Mouse (Mus musculus): ENCODE measurements at regions not wholly inside any gene's neighbourhood (a gene's known extent, or its start where the extent isn't known, plus 50 kb on each side); places are given as distances from the start of the nearest gene placed in this dataset.

GRCm38 (mm10) chr15:27304256-27304655 is 162.2 kb upstream of the Ank start:
- Histone ChIP-seq H3K9me3 (no peaks in the 10 kb centered on the region), H3K27ac (no peak overlapping the region), H3K4me1 (no peaks in the 10 kb centered on the region), H3K9ac (no peak overlapping the region), H3K4me3 (no peak overlapping the region), H3K27me3 (no peaks in the 10 kb centered on the region), H3K36me3 (no peaks in the 10 kb centered on the region), H3K4me2 (no peak overlapping the region)
- no peak for ATAC-seq (ENCODE audit: insufficient number of reproducible peaks, low FRiP score, low TSS enrichment, low read depth)
- WGBS, result 64% methylated on average over 7 of the region's 7 CpGs

- H3K4me1 ChIP-seq, result no peaks in the 10 kb centered on the region
- H3K4me2 ChIP-seq, result no peak overlapping the region
- no peak for ATAC-seq (ENCODE audit: insufficient number of reproducible peaks, low FRiP score, low TSS enrichment, low read depth)
- H3K4me3 ChIP-seq, result no peak overlapping the region
- H3K27me3 ChIP-seq, result no peaks in the 10 kb centered on the region
- no peak overlapping the region for H3K9ac ChIP-seq
- no peak overlapping the region for H3K27ac ChIP-seq
- H3K9me3 ChIP-seq, result no peaks in the 10 kb centered on the region
- no peaks in the 10 kb centered on the region for H3K36me3 ChIP-seq
- 92% methylated on average over 4 of the region's 4 CpGs for WGBS
Measured at GRCm38 (mm10) chr15:27305035-27305434, 161.4 kb upstream of the Ank start.

GRCm38 (mm10) chr15:27308639-27309038 is 157.8 kb upstream of the Ank start:
- ATAC-seq (ENCODE audit: insufficient number of reproducible peaks, low FRiP score, low TSS enrichment, low read depth), result no peak
- WGBS, result 37% methylated on average over 4 of the region's 4 CpGs

DNA sequence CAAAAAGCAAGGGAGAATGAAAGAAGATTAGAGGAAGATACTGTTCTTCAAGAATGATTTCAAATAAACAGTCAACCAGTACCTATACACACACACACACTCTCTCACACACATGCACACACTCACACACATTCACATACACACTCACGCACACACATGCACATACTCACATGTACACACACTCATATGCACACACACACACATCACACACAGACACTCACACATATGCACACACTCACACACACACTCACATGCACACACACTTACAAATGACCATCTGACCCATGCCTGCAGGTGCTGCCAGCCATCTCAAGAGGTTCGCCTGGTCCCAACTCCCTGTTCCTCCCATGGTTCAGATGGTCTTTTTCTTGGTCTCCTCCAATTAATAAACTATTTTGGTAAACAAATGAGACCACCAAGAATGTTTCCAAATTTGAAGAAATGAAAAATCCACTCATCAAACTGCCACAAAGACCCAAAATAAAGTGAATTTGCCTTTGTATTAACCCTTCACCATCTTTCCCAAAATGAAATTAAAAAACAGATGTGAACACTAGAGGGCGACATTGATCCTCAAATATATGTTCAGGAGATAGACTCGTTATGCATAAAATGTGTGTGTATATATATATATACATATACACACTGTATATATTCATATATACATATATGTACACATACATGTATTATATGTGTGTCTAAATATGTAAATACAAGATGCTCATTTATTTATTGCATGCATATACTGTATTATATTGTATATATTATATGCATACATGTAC is 150.3 kb upstream of the Ank start:
- Histone ChIP-seq H3K9ac (no peak overlapping the region), H3K4me3 (no peak overlapping the region), H3K9me3 (no peaks in the 10 kb centered on the region), H3K36me3 (no peaks in the 10 kb centered on the region), H3K4me1 (no peaks in the 10 kb centered on the region), H3K4me2 (no peak overlapping the region), H3K27me3 (peaks cover 4% of the 10 kb centered on the region; the same call in 1 of the 2 replicates), H3K27ac (no peak overlapping the region)
- 46% methylated on average over 4 of the region's 4 CpGs for whole genome bisulfite sequencing
- no peak for ATAC-seq (ENCODE audit: insufficient number of reproducible peaks, low FRiP score, low TSS enrichment, low read depth)

More at GRCm38 (mm10) chr15:27308639-27309038, 157.8 kb upstream of the Ank start:
- Histone ChIP-seq H3K27ac (no peak overlapping the region), H3K36me3 (no peaks in the 10 kb centered on the region), H3K4me2 (no peak overlapping the region), H3K27me3 (no peaks in the 10 kb centered on the region), H3K4me3 (no peak overlapping the region), H3K4me1 (no peaks in the 10 kb centered on the region), H3K9me3 (no peaks in the 10 kb centered on the region), H3K9ac (no peak overlapping the region)

GRCm38 (mm10) chr15:27316746-27317129 is 149.7 kb upstream of the Ank start:
- Histone ChIP-seq H3K27me3 (peaks cover 4% of the 10 kb centered on the region; the same call in 1 of the 2 replicates), H3K4me2 (no peak overlapping the region), H3K27ac (no peak overlapping the region), H3K4me3 (no peak overlapping the region), H3K9ac (no peak overlapping the region), H3K36me3 (no peaks in the 10 kb centered on the region), H3K4me1 (no peaks in the 10 kb centered on the region), H3K9me3 (no peaks in the 10 kb centered on the region)
- ATAC-seq (ENCODE audit: insufficient number of reproducible peaks, low FRiP score, low TSS enrichment, low read depth), result no peak
- 63% methylated on average over 1 of the region's 1 CpGs for WGBS

DNA sequence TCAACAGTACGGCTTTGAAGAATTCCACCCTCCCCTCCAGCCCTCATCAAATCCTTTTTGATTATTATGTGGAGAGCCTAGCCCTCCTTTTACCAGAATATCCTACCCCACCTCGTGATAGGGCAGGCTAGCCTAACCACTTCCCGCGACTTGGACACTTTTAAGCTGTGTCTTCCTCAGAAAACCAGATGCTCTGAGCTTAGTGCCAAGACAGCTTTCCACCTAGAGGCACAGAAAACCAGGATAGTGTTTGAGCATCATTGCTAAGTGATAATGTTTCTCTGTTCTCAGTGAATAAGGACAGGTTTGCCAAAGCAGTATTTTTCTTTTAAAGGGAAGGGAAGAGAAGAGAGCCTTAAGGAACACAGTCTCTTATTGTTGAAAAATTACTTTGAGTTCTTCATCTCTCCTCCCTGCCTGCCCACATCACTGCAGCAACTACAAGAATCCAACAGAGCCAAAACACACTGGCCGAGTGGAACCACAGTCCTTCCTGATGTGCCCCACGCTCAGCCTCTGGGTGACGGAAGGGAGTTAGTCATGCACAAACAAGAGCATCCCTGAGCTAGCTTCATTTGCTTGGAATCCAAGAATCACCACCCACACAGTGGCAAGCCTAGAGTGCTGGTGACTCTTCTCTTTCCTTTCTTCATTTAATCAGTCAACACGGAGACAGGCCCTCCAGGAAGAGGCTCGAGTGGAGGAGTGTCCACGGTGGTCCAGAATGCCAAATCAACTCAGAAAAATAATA is 144.4 kb upstream of the Ank start:
- 76% methylated on average over 10 of the region's 10 CpGs for WGBS
- no peaks in the 10 kb centered on the region for H3K36me3 ChIP-seq
- no peak overlapping the region for H3K4me2 ChIP-seq
- H3K27me3 ChIP-seq, result peaks cover 4% of the 10 kb centered on the region; the same call in 1 of the 2 replicates
- H3K4me1 ChIP-seq, result peaks cover 6% of the 10 kb centered on the region
- H3K9me3 ChIP-seq, result no peaks in the 10 kb centered on the region
- no peak overlapping the region for H3K9ac ChIP-seq
- H3K4me3 ChIP-seq, result no peak overlapping the region
- no peak for ATAC-seq (ENCODE audit: insufficient number of reproducible peaks, low FRiP score, low TSS enrichment, low read depth)
- H3K27ac ChIP-seq, result no peak overlapping the region

GRCm38 (mm10) chr15:27325847-27326548 is 140.5 kb upstream of the Ank start:
- Histone ChIP-seq H3K4me2 (no peak overlapping the region), H3K27me3 (no peaks in the 10 kb centered on the region), H3K4me1 (peaks cover 6% of the 10 kb centered on the region), H3K4me3 (no peak overlapping the region), H3K9ac (no peak overlapping the region), H3K36me3 (no peaks in the 10 kb centered on the region), H3K27ac (no peak overlapping the region), H3K9me3 (no peaks in the 10 kb centered on the region)
- WGBS, result 24% methylated on average over 15 of the region's 15 CpGs
- ATAC-seq (ENCODE audit: insufficient number of reproducible peaks, low FRiP score, low TSS enrichment, low read depth), result no peak

GRCm38 (mm10) chr15:27326549-27326876 is 140.0 kb upstream of the Ank start:
- Histone ChIP-seq H3K9me3 (no peaks in the 10 kb centered on the region), H3K9ac (no peak overlapping the region), H3K4me3 (no peak overlapping the region), H3K4me1 (peaks cover 6% of the 10 kb centered on the region), H3K36me3 (no peaks in the 10 kb centered on the region), H3K27ac (no peak overlapping the region), H3K27me3 (no peaks in the 10 kb centered on the region), H3K4me2 (no peak overlapping the region)
- no peak for ATAC-seq (ENCODE audit: insufficient number of reproducible peaks, low FRiP score, low TSS enrichment, low read depth)
- 61% methylated on average over 5 of the region's 5 CpGs for WGBS

DNA sequence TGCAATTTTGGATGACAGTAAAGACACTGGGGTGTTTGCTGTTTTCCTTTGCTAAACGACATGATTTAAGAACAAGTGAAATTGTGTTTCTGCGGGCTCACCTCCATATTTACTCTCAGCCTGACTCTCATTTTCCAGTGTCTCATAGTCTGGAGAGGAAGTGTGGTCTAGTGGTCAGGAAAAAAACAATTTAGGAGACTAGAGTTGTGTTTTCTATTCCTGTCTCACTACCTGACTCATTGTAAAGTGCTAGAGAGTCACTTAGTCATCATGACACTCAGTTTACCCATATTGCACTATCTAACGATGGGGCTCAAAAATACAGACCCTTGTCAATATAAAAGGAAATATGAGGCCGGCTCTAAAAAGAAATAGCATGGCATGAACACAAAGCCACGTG is 138.7 kb upstream of the Ank start:
- H3K4me2 ChIP-seq, result no peak overlapping the region
- no peak overlapping the region for H3K4me3 ChIP-seq
- no peak overlapping the region for H3K9ac ChIP-seq
- no peaks in the 10 kb centered on the region for H3K36me3 ChIP-seq
- H3K9me3 ChIP-seq, result no peaks in the 10 kb centered on the region
- no peaks in the 10 kb centered on the region for H3K27me3 ChIP-seq
- WGBS, result 82% methylated on average over 5 of the region's 5 CpGs
- no peak for ATAC-seq (ENCODE audit: insufficient number of reproducible peaks, low FRiP score, low TSS enrichment, low read depth)
- no peak overlapping the region for H3K27ac ChIP-seq
- peaks cover 6% of the 10 kb centered on the region for H3K4me1 ChIP-seq

DNA sequence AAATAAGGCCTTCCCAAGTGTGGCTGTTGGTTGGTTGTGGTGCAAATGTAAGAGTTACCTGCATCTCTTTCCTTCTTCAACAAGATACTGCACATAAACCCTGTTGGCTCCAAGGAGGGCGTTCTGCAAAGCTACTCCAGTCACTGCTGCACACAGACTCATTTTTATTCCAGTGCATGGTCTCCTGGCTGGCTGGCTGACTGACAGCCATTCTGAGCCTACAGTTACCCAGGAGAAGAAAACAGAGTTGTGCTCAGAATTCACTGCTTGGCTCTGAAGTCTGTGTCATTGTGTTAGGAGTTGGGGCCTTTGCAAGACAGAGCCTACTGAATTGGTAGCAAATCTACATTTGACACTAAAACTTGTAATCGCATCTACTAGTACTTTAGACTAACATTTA is 138.0 kb upstream of the Ank start:
- no peak for ATAC-seq (ENCODE audit: insufficient number of reproducible peaks, low FRiP score, low TSS enrichment, low read depth)
- Histone ChIP-seq H3K4me2 (no peak overlapping the region), H3K27ac (no peak overlapping the region), H3K27me3 (no peaks in the 10 kb centered on the region), H3K9me3 (no peaks in the 10 kb centered on the region), H3K4me3 (no peak overlapping the region), H3K9ac (no peak overlapping the region), H3K4me1 (peaks cover 6% of the 10 kb centered on the region), H3K36me3 (no peaks in the 10 kb centered on the region)
- WGBS, result 88% methylated on average over 2 of the region's 2 CpGs

- 50% methylated on average over 4 of the region's 4 CpGs for WGBS
- Histone ChIP-seq H3K4me1 (no peaks in the 10 kb centered on the region), H3K4me2 (no peak overlapping the region), H3K27ac (no peak overlapping the region), H3K9ac (no peak overlapping the region), H3K27me3 (no peaks in the 10 kb centered on the region), H3K9me3 (no peaks in the 10 kb centered on the region), H3K36me3 (no peaks in the 10 kb centered on the region), H3K4me3 (no peak overlapping the region)
- ATAC-seq (ENCODE audit: insufficient number of reproducible peaks, low FRiP score, low TSS enrichment, low read depth), result no peak
Measured at GRCm38 (mm10) chr15:27340070-27340469, 126.4 kb upstream of the Ank start.

- Histone ChIP-seq H3K4me1 (no peaks in the 10 kb centered on the region), H3K4me2 (no peak overlapping the region), H3K36me3 (no peaks in the 10 kb centered on the region), H3K9ac (no peak overlapping the region), H3K27me3 (no peaks in the 10 kb centered on the region), H3K27ac (no peak overlapping the region), H3K4me3 (no peak overlapping the region), H3K9me3 (no peaks in the 10 kb centered on the region)
- ATAC-seq (ENCODE audit: insufficient number of reproducible peaks, low FRiP score, low TSS enrichment, low read depth), result no peak
- WGBS, result 48% methylated on average over 5 of the region's 5 CpGs
Measured at GRCm38 (mm10) chr15:27341518-27341976, 124.9 kb upstream of the Ank start.
